Mouse (Mus musculus): ENCODE data around the gene Mme. TPM values are rescaled to one million over a fixed set of nuclear protein-coding genes. Genes with fewer than 3 reads are reported as not detected.

Gene Mme
- total RNA-seq, 2 experiments from 2014 or later, result 6.0 to 14.4 TPM

Other genes with a start within 250 kb of the Mme start
- gene Gm34302, start 242.3 kb downstream of the Mme start, total RNA-seq (2021), result 1 to 10 TPM in 1 of 2 experiments, not detected in 1; 3.8 TPM